Mouse (Mus musculus) stomach, postnatal 0 days (tissue): ENCODE results near the gene Inava.

Experiments
- CTCF ChIP-seq: IDR thresholded peaks from 2 replicates; pipeline ENCODE4 v1.5.1; 2016; ENCODE audit warnings: antibody characterized with exemption, low read depth, mild to moderate bottlenecking, moderate library complexity
- EP300 ChIP-seq: optimal IDR thresholded peaks from 2 replicates; pipeline ENCODE3; 2016; ENCODE audit warnings: antibody characterized with exemption

- TF ChIP-seq EP300 (no peak), CTCF (peak; percentile 68)
These were observed 580 bp upstream of the Inava start for GRCm38 (mm10) chr1:136234595-136235092.
